8 mouse cellular contexts compared by ENCODE assay signal in genomic region chr11:90355270-90355681, GRCm38 (mm10). TPM values are rescaled to one million over a fixed set of nuclear protein-coding genes. Genes with fewer than 3 reads are reported as not detected.
DNase-seq lines count a peak whose midpoint lies in the region; ATAC-seq and TF ChIP-seq lines count a peak whose summit lies in the region.
"Had no signal": no experiment of that assay in that cellular context is flagged by ENCODE, and none has a peak within 500 bp of the region (broad histone marks: within the 10 kb centered on the region; RNA-seq: fewer than 3 reads in every experiment).

No protein-coding gene starts in this region.

- H3K27me3 ChIP-seq in Patski = peaks cover 4% of the 10 kb centered on the region
- no peaks in the 10 kb centered on the region for H3K27me3 ChIP-seq in embryonic facial prominence, embryonic 13.5 days
- no peaks in the 10 kb centered on the region for H3K27me3 ChIP-seq in lung, embryonic 16.5 days (ENCODE audit: control insufficient read depth, insufficient read depth, low read depth, low read length)

- peak; percentile 68 for ATAC-seq in Patski
- peak; percentile 64; the same call in 1 of the 2 replicates for ATAC-seq in embryonic facial prominence, embryonic 13.5 days (ENCODE audit: insufficient number of reproducible peaks, insufficient read depth, low FRiP score, low TSS enrichment, low read depth)
- peak; percentile 60 for ATAC-seq in lung, embryonic 16.5 days (ENCODE audit: low read depth)
- no peak for ATAC-seq in megakaryocyte-erythroid progenitor cell, adult 5-6 weeks (replicated peaks; ENCODE audit: low FRiP score, low TSS enrichment, poor library complexity, severe bottlenecking)

- POLR2A ChIA-PET in Patski (lab: Charles Lee) = no interaction called here

- 25% methylated on average over 7 of the region's 7 CpGs for WGBS in embryonic facial prominence, embryonic 13.5 days
- WGBS in lung, embryonic 16.5 days = 23% methylated on average over 7 of the region's 7 CpGs

- H3K9me3 ChIP-seq in embryonic facial prominence, embryonic 13.5 days = no peaks in the 10 kb centered on the region
- no peaks in the 10 kb centered on the region for H3K9me3 ChIP-seq in lung, embryonic 16.5 days (ENCODE audit: control insufficient read depth, low read length)
- H3K9me3 ChIP-seq: megakaryocyte, embryonic 14.5 days had no signal

- peaks cover 36% of the 10 kb centered on the region for H3K4me1 ChIP-seq in embryonic facial prominence, embryonic 13.5 days
- H3K4me1 ChIP-seq in lung, embryonic 16.5 days (replicated peaks; ENCODE audit: control insufficient read depth, insufficient read depth, low read length) = peaks cover 34% of the 10 kb centered on the region
- H3K4me1 ChIP-seq: megakaryocyte, embryonic 14.5 days had no signal

- TF ChIP-seq CTCF in Patski (IDR thresholded peaks at IDR 0.05) = no peak

- H3K36me3 ChIP-seq in embryonic facial prominence, embryonic 13.5 days = no peaks in the 10 kb centered on the region
- no peaks in the 10 kb centered on the region for H3K36me3 ChIP-seq in lung, embryonic 16.5 days (ENCODE audit: control insufficient read depth, insufficient read depth, low read length)

- intact Hi-C loops in heart, postnatal 36 days (cut with DNase I) = no loop called here

- H3K27ac ChIP-seq in embryonic facial prominence, embryonic 13.5 days = peak overlapping the region; percentile 22; the same call in 1 of the 2 replicates
- no peak overlapping the region for H3K27ac ChIP-seq in lung, embryonic 16.5 days (ENCODE audit: low read length)

- H3K9ac ChIP-seq in embryonic facial prominence, embryonic 13.5 days = no peak overlapping the region
- no peak overlapping the region for H3K9ac ChIP-seq in lung, embryonic 16.5 days (ENCODE audit: low read length)

- DNase-seq in 3T3-L1 (ENCODE audit: low read depth, low spot score) (peak; percentile 99), Patski (ENCODE audit: low read depth, low spot score) (peak; percentile 64)
- DNase-seq in heart, postnatal 36 days = peak; percentile 78 to 84
- DNase-seq in embryo, embryonic 10.5 days (ENCODE audit: low spot score) = no peak

- CTCF ChIA-PET in Patski (lab: Charles Lee) = interaction anchor here (0.9 kb wide), 1 partner anchor 9 kb away, joined by 3 read pairs; no protein-coding TSS in a partner anchor

- no peak overlapping the region for H3K4me2 ChIP-seq in embryonic facial prominence, embryonic 13.5 days
- H3K4me2 ChIP-seq in lung, embryonic 16.5 days (ENCODE audit: low read depth, low read length) = no peak overlapping the region

- no peak overlapping the region for H3K4me3 ChIP-seq in embryonic facial prominence, embryonic 13.5 days
- no peak overlapping the region for H3K4me3 ChIP-seq in lung, embryonic 16.5 days (ENCODE audit: low read length)
- H3K4me3 ChIP-seq: megakaryocyte, embryonic 14.5 days had no signal

- in situ Hi-C loops in Patski (cut with MboI; ENCODE audit: low pct_unique_long_range_greater_than_20kb) = no loop called here

RNA-seq across cellular contexts. Expression of gene Hlf, which starts 35.4 kb away (rescaled TPM):
- polyA plus RNA-seq in Patski (2021) = 0.22 TPM
- 8.8 and 9.5 TPM in 2 replicates for polyA plus RNA-seq in embryonic facial prominence, embryonic 13.5 days (2015; fragmentation: Nextera tagmentation; extraction: Ambion mirVana)
- total RNA-seq in heart, postnatal 36 days (2021) = 10 to 100 TPM; 21.2 to 21.3 TPM
- polyA plus RNA-seq in lung, embryonic 16.5 days (2015; fragmentation: Nextera tagmentation; extraction: Ambion mirVana) = 5.0 and 5.4 TPM in 2 replicates
- total RNA-seq in megakaryocyte-erythroid progenitor cell, adult 5-6 weeks (2014; fragmentation: Nextera tagmentation) = 0.70 and 4.8 TPM in 2 replicates
- 0.70 and 4.6 TPM in 2 replicates for total RNA-seq in megakaryocyte-erythroid progenitor cell, adult 5-6 weeks (2017)
